Mouse (Mus musculus): ENCODE results near the gene Sh2d7.

DNA sequence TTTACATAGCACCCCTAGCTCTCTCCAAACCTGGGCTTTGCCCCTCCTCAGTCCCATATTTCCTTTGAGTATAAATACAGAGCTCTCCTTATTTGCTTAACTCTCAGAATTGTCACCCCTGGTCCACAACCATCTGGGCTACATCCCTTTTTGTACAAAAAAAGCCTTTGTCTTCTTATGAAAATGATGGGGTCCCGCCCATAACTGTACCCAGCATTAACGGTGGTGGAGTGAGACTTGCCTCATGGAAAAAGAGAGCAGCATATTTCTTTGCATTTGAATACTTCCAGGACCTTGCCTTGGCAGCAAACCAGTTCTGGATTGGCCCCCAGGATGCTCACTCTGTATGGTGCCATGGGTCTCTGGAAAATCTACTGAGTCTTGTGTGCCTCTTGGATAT is 8.8 kb upstream of the Sh2d7 start:
- TF ChIP-seq FLI1 (IDR thresholded peaks at IDR 0.05; ENCODE audit: low read length) (no peak), GATA1 (IDR thresholded peaks at IDR 0.05; ENCODE audit: borderline replicate concordance, low read length) (no peak)
